Mouse (Mus musculus): ENCODE results near the gene Fcamr. TPM values are rescaled to one million over a fixed set of nuclear protein-coding genes. Genes with fewer than 3 reads are reported as not detected.
A peak's percentile ranks its signal among the peaks of the same experiment; 100 is the strongest.

Gene Fcamr
- polyA plus RNA-seq, 1 experiment from 2014 or later = not detected

- H3K9me3 ChIP-seq (replicated peaks) = no peaks in the 10 kb centered on the region
- 34% methylated on average over 4 of the region's 4 CpGs for WGBS
- H3K27ac ChIP-seq (replicated peaks) = no peak overlapping the region
- no peaks in the 10 kb centered on the region for H3K36me3 ChIP-seq
- DNase-seq (ENCODE audit: low spot score) = no peak
- peaks cover 9% of the 10 kb centered on the region; the same call in 1 of the 2 replicates for H3K4me1 ChIP-seq
- no peaks in the 10 kb centered on the region for H3K27me3 ChIP-seq (ENCODE audit: low read depth, poor library complexity, severe bottlenecking)
- no peak overlapping the region for H3K4me3 ChIP-seq
These were observed 16.6 kb upstream of the Fcamr start for GRCm38 (mm10) chr1:130784054-130784453.

GRCm38 (mm10) chr1:130787001-130787400 is 13.7 kb upstream of the Fcamr start:
- 0 out of 2 replicates have a peak, but pooled peaks cover 2% of the 10 kb centered on the region for H3K9me3 ChIP-seq (replicated peaks)
- peaks cover 22% of the 10 kb centered on the region for H3K4me1 ChIP-seq
- 46% methylated on average over 4 of the region's 4 CpGs for WGBS
- no peak for DNase-seq (ENCODE audit: low spot score)
- no peak overlapping the region for H3K4me3 ChIP-seq
- no peaks in the 10 kb centered on the region for H3K36me3 ChIP-seq
- no peaks in the 10 kb centered on the region for H3K27me3 ChIP-seq (ENCODE audit: low read depth, poor library complexity, severe bottlenecking)
- no peak overlapping the region for H3K27ac ChIP-seq (replicated peaks)

GRCm38 (mm10) chr1:130789512-130790451 is 10.9 kb upstream of the Fcamr start:
- H3K27ac ChIP-seq (replicated peaks) = no peak overlapping the region
- H3K27me3 ChIP-seq (ENCODE audit: low read depth, poor library complexity, severe bottlenecking) = no peaks in the 10 kb centered on the region
- peaks cover 13% of the 10 kb centered on the region for H3K4me1 ChIP-seq
- no peaks in the 10 kb centered on the region for H3K36me3 ChIP-seq
- peak; percentile 24 for DNase-seq (ENCODE audit: low spot score)
- no peak overlapping the region for H3K4me3 ChIP-seq
- H3K9me3 ChIP-seq (replicated peaks) = 0 out of 2 replicates have a peak, but pooled peaks cover 6% of the 10 kb centered on the region
- 62% methylated on average over 3 of the region's 3 CpGs for WGBS

GRCm38 (mm10) chr1:130795331-130795730 is 5.4 kb upstream of the Fcamr start:
- H3K9me3 ChIP-seq (replicated peaks) = 0 out of 2 replicates have a peak, but pooled peaks cover 6% of the 10 kb centered on the region
- no peak overlapping the region for H3K27ac ChIP-seq (replicated peaks)
- DNase-seq (ENCODE audit: low spot score) = no peak
- H3K36me3 ChIP-seq = no peaks in the 10 kb centered on the region
- no peak overlapping the region for H3K4me3 ChIP-seq
- H3K27me3 ChIP-seq (ENCODE audit: low read depth, poor library complexity, severe bottlenecking) = no peaks in the 10 kb centered on the region
- peaks cover 2% of the 10 kb centered on the region; the same call in 1 of the 2 replicates for H3K4me1 ChIP-seq
- 73% methylated on average over 2 of the region's 2 CpGs for WGBS

GRCm38 (mm10) chr1:130796967-130797684 is 3.6 kb upstream of the Fcamr start:
- H3K27ac ChIP-seq (replicated peaks) = no peak overlapping the region
- no peaks in the 10 kb centered on the region for H3K36me3 ChIP-seq
- WGBS = 86% methylated on average over 8 of the region's 8 CpGs
- no peaks in the 10 kb centered on the region for H3K27me3 ChIP-seq (ENCODE audit: low read depth, poor library complexity, severe bottlenecking)
- H3K4me1 ChIP-seq = no peaks in the 10 kb centered on the region
- no peak overlapping the region for H3K4me3 ChIP-seq
- DNase-seq (ENCODE audit: low spot score) = peak; percentile 32
- 0 out of 2 replicates have a peak, but pooled peaks cover 3% of the 10 kb centered on the region for H3K9me3 ChIP-seq (replicated peaks)

- 78% methylated on average over 6 of the region's 6 CpGs for WGBS
These were observed 2.7 kb upstream of the Fcamr start for GRCm38 (mm10) chr1:130798037-130798436.

GRCm38 (mm10) chr1:130798551-130798950 is 2.2 kb upstream of the Fcamr start:
- Histone ChIP-seq H3K4me3 (no peak overlapping the region), H3K36me3 (no peaks in the 10 kb centered on the region), H3K9me3 (replicated peaks) (no peaks in the 10 kb centered on the region), H3K4me1 (no peaks in the 10 kb centered on the region), H3K27me3 (ENCODE audit: low read depth, poor library complexity, severe bottlenecking) (no peaks in the 10 kb centered on the region), H3K27ac (replicated peaks) (no peak overlapping the region)
- no peak for DNase-seq (ENCODE audit: low spot score)
- WGBS = 79% methylated on average over 3 of the region's 3 CpGs

More at GRCm38 (mm10) chr1:130798037-130798436, 2.7 kb upstream of the Fcamr start:
- DNase-seq (ENCODE audit: low spot score) = no peak
- Histone ChIP-seq H3K4me1 (no peaks in the 10 kb centered on the region), H3K27me3 (ENCODE audit: low read depth, poor library complexity, severe bottlenecking) (no peaks in the 10 kb centered on the region), H3K36me3 (no peaks in the 10 kb centered on the region), H3K27ac (replicated peaks) (no peak overlapping the region), H3K4me3 (no peak overlapping the region), H3K9me3 (replicated peaks) (no peaks in the 10 kb centered on the region)

- 86% methylated on average over 2 of the region's 2 CpGs for WGBS
- Histone ChIP-seq H3K27me3 (ENCODE audit: low read depth, poor library complexity, severe bottlenecking) (no peaks in the 10 kb centered on the region), H3K4me1 (no peaks in the 10 kb centered on the region), H3K36me3 (no peaks in the 10 kb centered on the region), H3K27ac (replicated peaks) (no peak overlapping the region), H3K9me3 (replicated peaks) (no peaks in the 10 kb centered on the region), H3K4me3 (no peak overlapping the region)
- DNase-seq (ENCODE audit: low spot score) = no peak
These were observed 1.3 kb upstream of the Fcamr start for GRCm38 (mm10) chr1:130799399-130799798.

GRCm38 (mm10) chr1:130801511-130801910 is 809 bp downstream of the Fcamr start:
- Histone ChIP-seq H3K27me3 (ENCODE audit: low read depth, poor library complexity, severe bottlenecking) (no peaks in the 10 kb centered on the region), H3K9me3 (replicated peaks) (no peaks in the 10 kb centered on the region), H3K27ac (replicated peaks) (no peak overlapping the region), H3K36me3 (no peaks in the 10 kb centered on the region), H3K4me3 (no peak overlapping the region), H3K4me1 (no peaks in the 10 kb centered on the region)
- WGBS = 76% methylated on average over 2 of the region's 2 CpGs
- no peak for DNase-seq (ENCODE audit: low spot score)

- Histone ChIP-seq H3K27me3 (ENCODE audit: low read depth, poor library complexity, severe bottlenecking) (no peaks in the 10 kb centered on the region), H3K4me1 (no peaks in the 10 kb centered on the region), H3K4me3 (no peak overlapping the region), H3K27ac (replicated peaks) (no peak overlapping the region), H3K9me3 (replicated peaks) (no peaks in the 10 kb centered on the region), H3K36me3 (no peaks in the 10 kb centered on the region)
- WGBS = 59% methylated on average over 6 of the region's 6 CpGs
- no peak for DNase-seq (ENCODE audit: low spot score)
These were observed 2.3 kb downstream of the Fcamr start for GRCm38 (mm10) chr1:130802976-130803375.

- Histone ChIP-seq H3K27ac (replicated peaks) (no peak overlapping the region), H3K9me3 (replicated peaks) (no peaks in the 10 kb centered on the region), H3K4me3 (no peak overlapping the region), H3K27me3 (ENCODE audit: low read depth, poor library complexity, severe bottlenecking) (no peaks in the 10 kb centered on the region), H3K4me1 (no peaks in the 10 kb centered on the region), H3K36me3 (no peaks in the 10 kb centered on the region)
- 73% methylated on average over 6 of the region's 6 CpGs for WGBS
- no peak for DNase-seq (ENCODE audit: low spot score)
These were observed 3.6 kb downstream of the Fcamr start for GRCm38 (mm10) chr1:130804279-130804678.

- Histone ChIP-seq H3K27ac (replicated peaks) (no peak overlapping the region), H3K4me1 (peaks cover 6% of the 10 kb centered on the region; the same call in 1 of the 2 replicates), H3K36me3 (no peaks in the 10 kb centered on the region), H3K27me3 (ENCODE audit: low read depth, poor library complexity, severe bottlenecking) (no peaks in the 10 kb centered on the region), H3K4me3 (no peak overlapping the region), H3K9me3 (replicated peaks) (no peaks in the 10 kb centered on the region)
- 83% methylated on average over 3 of the region's 3 CpGs for WGBS
- DNase-seq (ENCODE audit: low spot score) = peak; percentile 7
These were observed 10.2 kb downstream of the Fcamr start for GRCm38 (mm10) chr1:130810906-130811305.
